Mouse (Mus musculus): ENCODE measurements around the gene Prkab1. TPM values are rescaled to one million over a fixed set of nuclear protein-coding genes. Genes with fewer than 3 reads are reported as not detected.

Gene Prkab1
- total and polyA plus RNA-seq, 2 experiments from 2014 or later, result 38.6 to 39.6 TPM

DNA sequence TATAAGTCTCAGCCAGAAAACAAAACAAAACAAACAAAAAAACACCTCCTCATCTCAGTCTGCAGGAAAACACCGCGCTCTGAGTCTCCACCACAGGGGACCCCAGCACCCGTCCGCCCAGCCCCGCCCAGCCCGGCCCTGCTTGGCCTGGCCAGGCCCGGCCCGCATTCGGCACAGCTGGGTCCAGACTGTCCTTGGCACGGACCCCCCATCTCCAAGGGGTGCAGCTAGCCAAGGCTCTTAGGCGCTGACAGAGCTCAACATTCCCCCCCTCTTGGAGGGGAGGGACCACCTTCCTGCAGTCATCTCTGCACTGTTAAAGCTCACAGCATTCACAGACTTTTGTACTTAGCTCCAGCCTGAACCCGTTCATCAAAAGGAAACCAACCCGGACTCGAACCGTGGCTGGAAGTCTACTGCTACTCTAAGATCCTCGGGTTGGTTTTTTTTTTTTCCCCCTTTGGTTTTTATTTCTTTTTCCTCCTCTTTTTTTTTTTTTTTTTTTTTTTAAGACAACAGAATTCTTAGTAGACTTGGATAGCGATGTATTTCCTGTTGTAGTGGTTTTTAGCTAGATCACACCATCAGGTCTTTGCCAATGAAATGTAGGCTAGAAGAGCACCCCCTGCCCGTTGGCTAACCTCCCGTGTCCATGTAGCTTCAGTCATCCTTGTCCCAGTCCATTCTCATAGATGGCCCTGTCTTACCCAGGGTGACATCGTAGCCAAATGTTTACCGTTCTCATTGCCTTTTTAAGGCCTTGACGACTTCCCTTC, 17.8 kb downstream of the Prkab1 start:
- H3K9me3 ChIP-seq (replicated peaks; ENCODE audit: control insufficient read depth, low read length), result no peaks in the 10 kb centered on the region
- H3K4me2 ChIP-seq (ENCODE audit: low read depth, low read length), result no peak overlapping the region
- DNase-seq (ENCODE audit: low spot score) (no peak), ATAC-seq (ENCODE audit: insufficient read depth, low read depth) (no peak)
- 67% methylated on average over 22 of the region's 22 CpGs for WGBS
- no peak overlapping the region for H3K27ac ChIP-seq (ENCODE audit: low read depth)
- H3K27me3 ChIP-seq (ENCODE audit: control insufficient read depth, insufficient read depth, low read length), result no peaks in the 10 kb centered on the region
- no peaks in the 10 kb centered on the region for H3K4me1 ChIP-seq (ENCODE audit: control insufficient read depth, insufficient read depth)
- H3K9ac ChIP-seq (replicated peaks; ENCODE audit: low read depth, low read length), result no peak overlapping the region
- no peak overlapping the region for H3K4me3 ChIP-seq (ENCODE audit: low read depth, low read length)
- H3K36me3 ChIP-seq (replicated peaks; ENCODE audit: control insufficient read depth, insufficient read depth, low read length), result peaks cover 7% of the 10 kb centered on the region; the same call in 1 of the 2 replicates
- TF ChIP-seq EP300 (IDR thresholded peaks at IDR 0.05; ENCODE audit: low read depth) (no peak), CTCF (IDR thresholded peaks at IDR 0.05; ENCODE audit: low read depth) (no peak)

DNA sequence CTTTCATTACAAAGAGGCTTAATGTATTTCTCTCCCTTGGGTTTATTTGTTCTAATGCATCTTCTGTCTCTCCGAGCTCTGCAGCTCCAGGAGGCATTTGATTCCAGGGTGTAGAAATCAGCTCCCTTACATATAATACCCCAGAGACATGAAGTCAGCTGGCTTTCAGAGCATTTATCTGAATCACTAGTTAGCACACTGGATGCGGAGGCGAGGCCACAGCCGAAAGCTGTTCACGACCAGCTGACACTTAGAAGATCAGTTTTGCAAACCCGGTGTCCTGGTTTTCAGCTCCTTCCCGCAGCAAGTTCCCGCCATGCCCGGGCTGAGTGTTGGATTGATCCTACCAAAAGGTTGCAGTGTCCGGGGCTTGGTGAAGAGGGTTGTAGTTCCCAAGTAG, 20.0 kb downstream of the Prkab1 start:
- no peak overlapping the region for H3K4me2 ChIP-seq (ENCODE audit: low read depth, low read length)
- H3K4me3 ChIP-seq (ENCODE audit: low read depth, low read length), result no peak overlapping the region
- peaks cover 7% of the 10 kb centered on the region for H3K36me3 ChIP-seq (replicated peaks; ENCODE audit: control insufficient read depth, insufficient read depth, low read length)
- WGBS, result 81% methylated on average over 10 of the region's 10 CpGs
- no peak for DNase-seq (ENCODE audit: low spot score)
- no peaks in the 10 kb centered on the region for H3K9me3 ChIP-seq (replicated peaks; ENCODE audit: control insufficient read depth, low read length)
- no peaks in the 10 kb centered on the region for H3K27me3 ChIP-seq (ENCODE audit: control insufficient read depth, insufficient read depth, low read length)
- no peak overlapping the region for H3K27ac ChIP-seq (ENCODE audit: low read depth)
- H3K4me1 ChIP-seq (ENCODE audit: control insufficient read depth, insufficient read depth), result no peaks in the 10 kb centered on the region
- ATAC-seq (ENCODE audit: insufficient read depth, low read depth), result no peak
- no peak overlapping the region for H3K9ac ChIP-seq (replicated peaks; ENCODE audit: low read depth, low read length)
- TF ChIP-seq EP300 (IDR thresholded peaks at IDR 0.05; ENCODE audit: low read depth) (no peak), CTCF (IDR thresholded peaks at IDR 0.05; ENCODE audit: low read depth) (no peak)

DNA sequence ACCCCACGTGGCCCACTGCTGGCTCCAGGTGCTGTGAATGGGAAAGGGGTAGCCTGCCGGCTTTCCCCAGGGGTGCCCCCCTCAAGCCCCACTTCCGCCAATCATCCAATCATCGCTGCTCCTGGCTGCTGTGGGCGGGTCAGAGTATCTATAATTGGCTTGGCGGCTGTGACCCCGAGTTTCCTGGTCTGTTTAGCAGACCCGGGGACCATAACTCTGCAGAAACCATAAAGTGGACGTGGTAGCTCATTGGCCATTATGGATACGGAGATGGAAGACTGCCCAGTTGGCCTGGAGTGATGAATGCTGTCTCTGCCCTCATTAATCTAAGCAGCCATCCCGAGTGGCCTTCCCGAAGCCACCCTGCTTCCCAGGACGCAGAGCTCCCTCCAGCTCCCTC, 20.5 kb downstream of the Prkab1 start:
- no peak for DNase-seq (ENCODE audit: low spot score)
- ATAC-seq (ENCODE audit: insufficient read depth, low read depth), result peak; percentile 27; the same call in 1 of the 2 replicates
- TF ChIP-seq EP300 (IDR thresholded peaks at IDR 0.05; ENCODE audit: low read depth) (no peak), CTCF (IDR thresholded peaks at IDR 0.05; ENCODE audit: low read depth) (no peak)
- H3K36me3 ChIP-seq (replicated peaks; ENCODE audit: control insufficient read depth, insufficient read depth, low read length), result peaks cover 7% of the 10 kb centered on the region
- 45% methylated on average over 13 of the region's 13 CpGs for WGBS
- H3K4me2 ChIP-seq (ENCODE audit: low read depth, low read length), result no peak overlapping the region
- no peak overlapping the region for H3K9ac ChIP-seq (replicated peaks; ENCODE audit: low read depth, low read length)
- H3K4me1 ChIP-seq (ENCODE audit: control insufficient read depth, insufficient read depth), result no peaks in the 10 kb centered on the region
- no peaks in the 10 kb centered on the region for H3K27me3 ChIP-seq (ENCODE audit: control insufficient read depth, insufficient read depth, low read length)
- no peak overlapping the region for H3K27ac ChIP-seq (ENCODE audit: low read depth)
- H3K9me3 ChIP-seq (replicated peaks; ENCODE audit: control insufficient read depth, low read length), result no peaks in the 10 kb centered on the region
- no peak overlapping the region for H3K4me3 ChIP-seq (ENCODE audit: low read depth, low read length)

DNA sequence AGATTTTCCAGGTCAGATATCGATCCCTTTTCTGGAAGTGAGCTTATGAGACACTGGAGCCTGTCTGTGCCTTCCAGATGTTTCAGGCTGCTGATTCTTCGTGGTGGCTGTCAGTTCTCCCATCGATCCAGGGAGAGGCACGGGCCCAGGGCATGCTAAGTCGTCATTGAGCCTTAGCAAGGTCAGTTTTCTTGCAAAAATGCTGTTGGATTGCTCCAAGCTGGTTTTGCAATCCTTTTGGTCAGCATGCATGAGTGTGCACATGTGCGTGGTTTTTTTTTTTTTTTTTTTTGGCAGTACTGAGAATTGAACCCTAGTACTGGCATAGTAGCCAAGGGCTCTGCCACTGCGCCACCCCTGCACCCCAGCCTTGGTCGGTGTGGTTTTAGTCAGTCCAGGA, 21.2 kb downstream of the Prkab1 start:
- Histone ChIP-seq H3K36me3 (replicated peaks; ENCODE audit: control insufficient read depth, insufficient read depth, low read length) (peaks cover 7% of the 10 kb centered on the region), H3K9ac (replicated peaks; ENCODE audit: low read depth, low read length) (no peak overlapping the region), H3K4me1 (ENCODE audit: control insufficient read depth, insufficient read depth) (no peaks in the 10 kb centered on the region), H3K9me3 (replicated peaks; ENCODE audit: control insufficient read depth, low read length) (no peaks in the 10 kb centered on the region), H3K27ac (ENCODE audit: low read depth) (no peak overlapping the region), H3K4me3 (ENCODE audit: low read depth, low read length) (no peak overlapping the region), H3K4me2 (ENCODE audit: low read depth, low read length) (no peak overlapping the region), H3K27me3 (ENCODE audit: control insufficient read depth, insufficient read depth, low read length) (no peaks in the 10 kb centered on the region)
- TF ChIP-seq CTCF (IDR thresholded peaks at IDR 0.05; ENCODE audit: low read depth) (no peak), EP300 (IDR thresholded peaks at IDR 0.05; ENCODE audit: low read depth) (no peak)
- 84% methylated on average over 8 of the region's 8 CpGs for WGBS
- ATAC-seq (ENCODE audit: insufficient read depth, low read depth), result no peak
- no peak for DNase-seq (ENCODE audit: low spot score)

DNA sequence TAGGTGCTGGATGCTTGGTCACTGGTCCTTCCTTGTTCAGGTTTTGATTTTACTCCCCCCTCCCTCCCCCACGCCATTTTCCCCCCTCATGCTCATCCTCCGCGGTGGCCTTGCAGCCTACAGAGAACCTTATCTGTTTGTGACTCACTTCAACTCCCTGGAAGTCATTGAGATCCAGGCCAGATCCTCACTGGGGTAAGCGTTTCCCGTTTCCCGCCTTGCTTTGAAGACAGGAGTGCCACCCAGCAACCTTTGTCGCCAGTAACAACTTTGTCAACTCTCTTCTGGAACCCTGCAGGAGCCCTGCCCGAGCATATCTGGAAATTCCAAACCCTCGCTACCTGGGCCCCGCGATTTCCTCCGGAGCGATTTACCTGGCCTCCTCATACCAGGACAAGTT, 26.9 kb downstream of the Prkab1 start:
- H3K9ac ChIP-seq (replicated peaks; ENCODE audit: low read depth, low read length), result no peak overlapping the region
- WGBS, result 46% methylated on average over 13 of the region's 13 CpGs
- H3K9me3 ChIP-seq (replicated peaks; ENCODE audit: control insufficient read depth, low read length), result no peaks in the 10 kb centered on the region
- TF ChIP-seq EP300 (IDR thresholded peaks at IDR 0.05; ENCODE audit: low read depth) (no peak), CTCF (IDR thresholded peaks at IDR 0.05; ENCODE audit: low read depth) (no peak)
- H3K27me3 ChIP-seq (ENCODE audit: control insufficient read depth, insufficient read depth, low read length), result no peaks in the 10 kb centered on the region
- H3K36me3 ChIP-seq (replicated peaks; ENCODE audit: control insufficient read depth, insufficient read depth, low read length), result peaks cover 28% of the 10 kb centered on the region; the same call in 1 of the 2 replicates
- no peak overlapping the region for H3K27ac ChIP-seq (ENCODE audit: low read depth)
- DNase-seq (ENCODE audit: low spot score) (no peak), ATAC-seq (ENCODE audit: insufficient read depth, low read depth) (no peak)
- H3K4me3 ChIP-seq (ENCODE audit: low read depth, low read length), result no peak overlapping the region
- no peaks in the 10 kb centered on the region for H3K4me1 ChIP-seq (ENCODE audit: control insufficient read depth, insufficient read depth)
- no peak overlapping the region for H3K4me2 ChIP-seq (ENCODE audit: low read depth, low read length)

DNA sequence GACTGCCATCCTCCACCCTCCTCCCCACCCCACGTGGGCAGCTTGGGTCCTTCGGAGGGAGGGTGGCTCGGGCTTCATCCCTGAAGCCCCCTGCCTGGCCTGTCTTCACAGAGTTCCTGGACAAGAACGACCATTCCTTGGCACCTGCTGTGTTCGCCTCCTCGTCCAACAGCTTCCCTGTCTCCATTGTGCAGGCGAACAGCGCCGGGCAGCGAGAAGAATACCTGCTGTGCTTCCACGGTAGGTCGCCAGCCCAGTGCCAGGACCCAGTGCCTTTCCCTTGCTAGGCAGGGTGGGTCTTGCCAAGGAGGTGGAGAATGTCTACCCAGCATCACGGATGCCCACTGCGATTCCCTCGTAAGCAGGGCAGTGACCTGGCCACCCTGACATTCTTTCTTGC, 30.2 kb downstream of the Prkab1 start:
- Histone ChIP-seq H3K36me3 (replicated peaks; ENCODE audit: control insufficient read depth, insufficient read depth, low read length) (peaks cover 56% of the 10 kb centered on the region), H3K4me1 (ENCODE audit: control insufficient read depth, insufficient read depth) (no peaks in the 10 kb centered on the region), H3K27me3 (ENCODE audit: control insufficient read depth, insufficient read depth, low read length) (no peaks in the 10 kb centered on the region), H3K9ac (replicated peaks; ENCODE audit: low read depth, low read length) (no peak overlapping the region), H3K9me3 (replicated peaks; ENCODE audit: control insufficient read depth, low read length) (peaks cover 9% of the 10 kb centered on the region; the same call in 1 of the 2 replicates), H3K4me3 (ENCODE audit: low read depth, low read length) (no peak overlapping the region), H3K4me2 (ENCODE audit: low read depth, low read length) (no peak overlapping the region), H3K27ac (ENCODE audit: low read depth) (no peak overlapping the region)
- no peak for DNase-seq (ENCODE audit: low spot score)
- TF ChIP-seq EP300 (IDR thresholded peaks at IDR 0.05; ENCODE audit: low read depth) (no peak), CTCF (IDR thresholded peaks at IDR 0.05; ENCODE audit: low read depth) (no peak)
- WGBS, result 95% methylated on average over 15 of the region's 15 CpGs
- no peak for ATAC-seq (ENCODE audit: insufficient read depth, low read depth)
